Mouse (Mus musculus) embryonic facial prominence, embryonic 12.5 days (tissue): ENCODE results near the gene Nlgn1. TPM values are rescaled to one million over a fixed set of nuclear protein-coding genes. Genes with fewer than 3 reads are reported as not detected.

Experiments used
- ATAC-seq: fragments of 200-750 bp; cut with Nextera tagmentation; 2 replicates; pipeline ENCODE4 v1.8.0; 2017; ENCODE audit not compliant: insufficient number of reproducible peaks, insufficient read depth, low FRiP score, low TSS enrichment
- H3K27ac ChIP-seq: fragments of 300-500 bp; sonication (generic); 2 replicates; pipeline ENCODE4 v1.5.1; 2016; ENCODE audit warnings: mild to moderate bottlenecking
- H3K27me3 ChIP-seq: fragments of 300-500 bp; sonication (generic); 2 replicates; pipeline ENCODE4 v1.6.1; 2016; ENCODE audit warnings: mild to moderate bottlenecking, moderate library complexity
- H3K36me3 ChIP-seq: fragments of 300-500 bp; sonication (generic); 2 replicates; pipeline ENCODE4 v1.6.1; 2016; ENCODE audit warnings: mild to moderate bottlenecking
- H3K4me1 ChIP-seq: fragments of 300-500 bp; sonication (generic); 2 replicates; pipeline ENCODE4 v1.6.1; 2016
- H3K4me2 ChIP-seq: fragments of 300-500 bp; sonication (generic); replicated peaks from 2 replicates; pipeline ENCODE4 v1.6.1; 2016; ENCODE audit warnings: mild to moderate bottlenecking, moderate library complexity
- H3K4me3 ChIP-seq: fragments of 300-500 bp; sonication (generic); 2 replicates; pipeline ENCODE4 v1.5.1; 2016; ENCODE audit warnings: mild to moderate bottlenecking
- H3K9ac ChIP-seq: fragments of 300-500 bp; sonication (generic); 2 replicates; pipeline ENCODE4 v1.6.1; 2016; ENCODE audit warnings: mild to moderate bottlenecking, moderate library complexity
- H3K9me3 ChIP-seq: fragments of 300-500 bp; sonication (generic); 2 replicates; pipeline ENCODE4 v1.6.1; 2016; ENCODE audit warnings: mild to moderate bottlenecking, moderate library complexity
- WGBS: fragments of 180-500 bp; shearing (Covaris S2); methylation state at CpG from one replicate; pipeline ENCODE4 v1.1.7; 2016; 5-methylcytosine and 5-hydroxymethylcytosine counted together
- polyA plus RNA-seq: library from polyadenylated mRNA; unstranded; fragments of >200 nt; fragmentation: Nextera tagmentation; extraction: Ambion mirVana; gene quantifications from 2 replicates; pipeline ENCODE4 v1.2.1, GENCODE M21; 2016

The Nlgn1 gene
- polyA plus RNA-seq, 1 experiment from 2014 or later = 3.3 TPM

GRCm38 (mm10) chr3:25903140-25903809 lies 429.0 kb downstream of the Nlgn1 start:
- no peaks in the 10 kb centered on the region for H3K27me3 ChIP-seq
- H3K27ac ChIP-seq = no peak overlapping the region
- no peaks in the 10 kb centered on the region for H3K9me3 ChIP-seq
- H3K9ac ChIP-seq = no peak overlapping the region
- H3K36me3 ChIP-seq = no peaks in the 10 kb centered on the region
- 80% methylated on average over 11 of the region's 11 CpGs for WGBS
- ATAC-seq = no peak
- no peak overlapping the region for H3K4me3 ChIP-seq
- H3K4me2 ChIP-seq = no peak overlapping the region
- H3K4me1 ChIP-seq = no peaks in the 10 kb centered on the region

DNA sequence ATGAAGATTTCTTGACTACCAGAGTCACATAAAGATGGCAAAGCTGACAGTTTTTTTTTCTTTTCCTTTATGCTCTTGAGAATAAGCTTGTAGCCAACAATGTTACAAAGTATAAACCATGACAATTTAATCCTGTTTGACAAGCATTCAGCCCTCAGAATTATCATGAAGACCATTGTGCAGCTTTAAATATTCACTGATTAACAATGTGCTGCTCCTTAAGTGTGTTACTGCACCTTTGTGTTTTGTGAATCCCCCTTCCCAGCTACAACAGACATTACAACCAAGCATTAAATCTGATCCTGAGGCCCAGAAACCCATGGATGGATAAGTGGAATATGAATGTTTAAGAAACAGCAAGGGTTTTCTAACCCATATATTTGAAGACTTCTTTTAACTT lies 434.8 kb downstream of the Nlgn1 start:
- H3K4me2 ChIP-seq = no peak overlapping the region
- H3K27ac ChIP-seq = no peak overlapping the region
- H3K4me1 ChIP-seq = no peaks in the 10 kb centered on the region
- H3K4me3 ChIP-seq = no peak overlapping the region
- no peaks in the 10 kb centered on the region for H3K36me3 ChIP-seq
- no peak overlapping the region for H3K9ac ChIP-seq
- no peaks in the 10 kb centered on the region for H3K9me3 ChIP-seq
- ATAC-seq = no peak
- H3K27me3 ChIP-seq = no peaks in the 10 kb centered on the region

- Histone ChIP-seq H3K4me3 (no peak overlapping the region), H3K27ac (no peak overlapping the region), H3K4me1 (no peaks in the 10 kb centered on the region), H3K9ac (no peak overlapping the region), H3K9me3 (no peaks in the 10 kb centered on the region), H3K4me2 (no peak overlapping the region), H3K36me3 (no peaks in the 10 kb centered on the region), H3K27me3 (no peaks in the 10 kb centered on the region)
- no peak for ATAC-seq
- 57% methylated on average over 2 of the region's 2 CpGs for WGBS
Measured at GRCm38 (mm10) chr3:25884797-25885196, 447.5 kb downstream of the Nlgn1 start.

DNA sequence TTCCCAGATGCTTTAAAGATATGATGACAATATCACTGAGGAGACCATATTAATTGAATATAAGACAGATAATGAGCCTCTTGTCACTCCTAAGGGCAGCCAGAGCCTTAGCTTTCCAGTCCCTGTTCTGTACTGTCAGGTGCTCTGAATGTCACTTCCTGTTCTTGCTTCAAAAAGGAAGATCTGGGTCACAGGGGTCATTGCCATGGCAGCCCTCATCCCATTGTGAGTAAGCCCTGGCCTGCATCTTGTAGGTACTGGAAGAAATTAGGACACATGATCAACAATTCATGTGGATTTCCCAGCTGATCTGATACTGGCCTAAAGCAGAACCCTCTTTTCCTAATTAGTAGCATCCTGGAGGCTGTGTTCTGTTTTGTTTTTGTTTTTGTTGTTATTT lies 463.1 kb downstream of the Nlgn1 start:
- Histone ChIP-seq H3K9ac (no peak overlapping the region), H3K36me3 (no peaks in the 10 kb centered on the region), H3K4me3 (no peak overlapping the region), H3K9me3 (no peaks in the 10 kb centered on the region), H3K27ac (no peak overlapping the region), H3K4me2 (no peak overlapping the region), H3K4me1 (no peaks in the 10 kb centered on the region), H3K27me3 (no peaks in the 10 kb centered on the region)
- no peak for ATAC-seq

GRCm38 (mm10) chr3:25858384-25858783 lies 473.9 kb downstream of the Nlgn1 start:
- H3K4me3 ChIP-seq = no peak overlapping the region
- no peaks in the 10 kb centered on the region for H3K9me3 ChIP-seq

DNA sequence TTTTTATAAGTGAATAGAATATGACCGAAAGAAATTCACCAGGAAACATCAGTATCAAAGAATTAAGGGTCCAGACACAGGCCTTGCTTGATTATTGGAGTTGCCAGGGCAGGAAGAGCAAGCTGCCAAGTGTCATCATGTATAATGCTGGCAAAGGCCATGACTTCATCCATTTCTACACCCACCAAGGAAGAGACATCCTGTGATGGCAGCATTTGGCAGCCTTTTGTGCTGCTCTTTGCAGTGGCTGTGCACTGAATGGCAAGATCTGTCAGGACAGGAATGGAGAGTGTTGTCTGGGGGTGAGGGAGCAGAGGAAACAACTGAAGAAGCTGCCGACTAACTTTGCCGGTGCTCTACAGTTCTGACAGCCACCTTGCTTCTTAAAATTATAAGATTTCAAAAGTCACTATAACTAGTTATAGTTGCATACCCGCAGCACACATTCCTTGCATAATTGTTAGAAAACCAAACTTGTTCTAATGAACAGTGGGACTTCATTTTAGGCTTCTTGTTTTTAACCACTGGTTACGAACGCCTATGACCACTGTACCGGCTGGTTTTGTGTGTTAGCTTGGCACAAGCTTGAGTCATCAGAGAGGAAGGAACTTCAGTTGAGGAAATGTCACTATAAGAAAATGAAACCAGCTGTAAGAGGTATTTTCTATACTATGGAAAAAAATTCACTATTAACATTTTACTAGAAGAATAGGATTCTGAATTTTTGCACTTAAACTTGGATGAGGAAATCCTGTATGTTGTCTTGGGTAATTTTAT lies 487.4 kb downstream of the Nlgn1 start:
- Histone ChIP-seq H3K27me3 (no peaks in the 10 kb centered on the region), H3K9ac (no peak overlapping the region), H3K4me1 (no peaks in the 10 kb centered on the region), H3K27ac (no peak overlapping the region), H3K4me3 (no peak overlapping the region), H3K4me2 (no peak overlapping the region), H3K36me3 (no peaks in the 10 kb centered on the region), H3K9me3 (no peaks in the 10 kb centered on the region)
- ATAC-seq = no peak
- 89% methylated on average over 7 of the region's 7 CpGs for WGBS

More at GRCm38 (mm10) chr3:25858384-25858783, 473.9 kb downstream of the Nlgn1 start:
- Histone ChIP-seq H3K27me3 (no peaks in the 10 kb centered on the region), H3K27ac (no peak overlapping the region), H3K4me2 (no peak overlapping the region), H3K9ac (no peak overlapping the region), H3K4me1 (no peaks in the 10 kb centered on the region), H3K36me3 (no peaks in the 10 kb centered on the region)
- ATAC-seq = no peak

DNA sequence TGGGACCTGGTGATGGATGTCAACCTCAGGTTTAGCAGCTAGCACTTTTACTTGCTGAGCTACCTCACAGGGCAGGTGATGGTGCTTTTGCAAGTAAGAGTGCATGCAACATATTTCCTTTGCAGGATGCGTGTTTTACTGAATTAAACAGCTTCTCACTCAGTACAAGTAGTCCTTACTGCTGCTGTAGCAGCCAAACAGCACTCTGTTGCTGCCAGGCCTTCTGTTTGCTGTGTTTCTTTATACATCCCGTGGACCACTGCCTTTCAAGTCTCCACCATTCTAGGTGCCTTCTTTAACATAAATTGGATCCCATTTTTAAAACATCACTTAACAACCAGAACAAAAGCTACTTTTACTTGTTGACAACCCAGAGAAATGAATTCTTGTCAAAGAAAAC lies 502.0 kb downstream of the Nlgn1 start:
- Histone ChIP-seq H3K9me3 (no peaks in the 10 kb centered on the region), H3K4me2 (no peak overlapping the region), H3K9ac (no peak overlapping the region), H3K4me3 (no peak overlapping the region), H3K27ac (no peak overlapping the region), H3K27me3 (no peaks in the 10 kb centered on the region), H3K4me1 (no peaks in the 10 kb centered on the region), H3K36me3 (no peaks in the 10 kb centered on the region)
- 84% methylated on average over 2 of the region's 2 CpGs for WGBS
- ATAC-seq = no peak

- H3K27me3 ChIP-seq = no peaks in the 10 kb centered on the region
- no peak overlapping the region for H3K9ac ChIP-seq
- no peaks in the 10 kb centered on the region for H3K4me1 ChIP-seq
- 89% methylated on average over 3 of the region's 3 CpGs for WGBS
- H3K36me3 ChIP-seq = no peaks in the 10 kb centered on the region
- H3K27ac ChIP-seq = no peak overlapping the region
- no peak overlapping the region for H3K4me2 ChIP-seq
- ATAC-seq = no peak
- no peak overlapping the region for H3K4me3 ChIP-seq
- no peaks in the 10 kb centered on the region for H3K9me3 ChIP-seq
Measured at GRCm38 (mm10) chr3:25813368-25813767, 518.9 kb downstream of the Nlgn1 start.

DNA sequence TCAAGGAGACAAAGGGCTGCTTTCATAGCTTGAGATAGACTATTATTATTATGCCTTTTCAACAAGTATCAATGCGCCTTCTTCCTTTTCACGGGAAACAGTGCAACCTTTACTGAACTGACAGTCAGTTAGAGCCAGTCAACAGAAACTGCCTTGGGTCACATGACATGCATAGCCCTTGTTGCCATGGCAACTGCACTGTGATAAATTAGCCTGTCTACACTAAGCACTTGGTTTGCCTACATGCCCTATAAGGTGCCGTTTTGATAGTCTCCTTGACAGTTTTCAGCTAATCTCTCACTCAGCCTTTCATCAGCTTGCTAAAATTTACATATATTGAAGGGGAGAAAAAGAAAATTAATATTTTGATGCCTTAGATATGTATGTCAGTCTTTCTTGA lies 524.7 kb downstream of the Nlgn1 start:
- Histone ChIP-seq H3K9me3 (no peaks in the 10 kb centered on the region), H3K4me1 (no peaks in the 10 kb centered on the region), H3K9ac (no peak overlapping the region), H3K4me3 (no peak overlapping the region), H3K27me3 (no peaks in the 10 kb centered on the region), H3K27ac (no peak overlapping the region), H3K4me2 (no peak overlapping the region), H3K36me3 (no peaks in the 10 kb centered on the region)
- peak; percentile 64; the same call in 1 of the 2 replicates for ATAC-seq
- 45% methylated on average over 3 of the region's 3 CpGs for WGBS

GRCm38 (mm10) chr3:25781651-25782050 lies 550.6 kb downstream of the Nlgn1 start:
- H3K4me2 ChIP-seq = no peak overlapping the region
- H3K4me1 ChIP-seq = no peaks in the 10 kb centered on the region
- WGBS = 71% methylated on average over 2 of the region's 2 CpGs
- H3K4me3 ChIP-seq = no peak overlapping the region
- no peaks in the 10 kb centered on the region for H3K27me3 ChIP-seq
- no peak overlapping the region for H3K9ac ChIP-seq
- H3K9me3 ChIP-seq = no peaks in the 10 kb centered on the region
- H3K36me3 ChIP-seq = no peaks in the 10 kb centered on the region
- H3K27ac ChIP-seq = no peak overlapping the region
- no peak for ATAC-seq

GRCm38 (mm10) chr3:25775437-25775836 lies 556.8 kb downstream of the Nlgn1 start:
- Histone ChIP-seq H3K27ac (no peak overlapping the region), H3K4me2 (no peak overlapping the region), H3K36me3 (no peaks in the 10 kb centered on the region), H3K4me3 (no peak overlapping the region), H3K9me3 (no peaks in the 10 kb centered on the region), H3K4me1 (no peaks in the 10 kb centered on the region), H3K27me3 (no peaks in the 10 kb centered on the region), H3K9ac (no peak overlapping the region)
- 76% methylated on average over 6 of the region's 6 CpGs for WGBS
- no peak for ATAC-seq

- Histone ChIP-seq H3K4me2 (no peak overlapping the region), H3K36me3 (no peaks in the 10 kb centered on the region), H3K27me3 (no peaks in the 10 kb centered on the region), H3K9me3 (no peaks in the 10 kb centered on the region), H3K4me1 (no peaks in the 10 kb centered on the region), H3K27ac (no peak overlapping the region), H3K9ac (no peak overlapping the region), H3K4me3 (no peak overlapping the region)
- no peak for ATAC-seq
- 78% methylated on average over 4 of the region's 4 CpGs for whole genome bisulfite sequencing
Measured at GRCm38 (mm10) chr3:25773908-25774307, 558.4 kb downstream of the Nlgn1 start.
